Mouse (Mus musculus) embryonic facial prominence, embryonic 11.5 days (tissue): ENCODE measurements at regions not wholly inside any gene's neighbourhood (a gene's known extent, or its start where the extent isn't known, plus 50 kb on each side); places are given as distances from the start of the nearest gene placed in this dataset.

Experiments
- ATAC-seq: fragments of 200-750 bp; cut with Nextera tagmentation; replicated peaks from 2 replicates; pipeline ENCODE4 v1.8.0; 2017; ENCODE audit warnings: low read depth; ENCODE audit not compliant: insufficient number of reproducible peaks, low FRiP score, low TSS enrichment
- DNase-seq: peaks from one replicate; pipeline ENCODE4 v3.0.0-alpha.2; 2015; ENCODE audit warnings: low spot score
- H3K27ac ChIP-seq: fragments of 300-500 bp; sonication (generic); replicated peaks from 2 replicates; pipeline ENCODE4 v1.5.1; 2014; ENCODE audit warnings: mild to moderate bottlenecking, low read depth, low read length, control low read depth
- H3K27me3 ChIP-seq: fragments of 300-500 bp; sonication (generic); 2 replicates; pipeline ENCODE4 v1.6.1; 2014; ENCODE audit warnings: mild to moderate bottlenecking, low read length, moderate library complexity, mixed read lengths; ENCODE audit not compliant: control insufficient read depth, insufficient read depth
- H3K36me3 ChIP-seq: fragments of 300-500 bp; sonication (generic); replicated peaks from 2 replicates; pipeline ENCODE4 v1.6.1; 2014; ENCODE audit warnings: low read depth, mild to moderate bottlenecking, low read length, moderate library complexity, mixed read lengths; ENCODE audit not compliant: control insufficient read depth, insufficient read depth
- H3K4me1 ChIP-seq: fragments of 300-500 bp; sonication (generic); 2 replicates; pipeline ENCODE4 v1.6.1; 2014; ENCODE audit warnings: low read length, mixed read lengths; ENCODE audit not compliant: control insufficient read depth, insufficient read depth
- H3K4me2 ChIP-seq: fragments of 300-500 bp; sonication (generic); 2 replicates; pipeline ENCODE4 v1.6.1; 2014; ENCODE audit warnings: low read depth, mild to moderate bottlenecking, control low read depth, low read length, moderate library complexity
- H3K4me3 ChIP-seq: fragments of 300-500 bp; sonication (generic); 2 replicates; pipeline ENCODE4 v1.5.1; 2014; ENCODE audit warnings: low read depth, low read length, control low read depth
- H3K9ac ChIP-seq: fragments of 300-500 bp; sonication (generic); replicated peaks from 2 replicates; pipeline ENCODE4 v1.6.1; 2014; ENCODE audit warnings: mild to moderate bottlenecking, control low read depth, low read length
- H3K9me3 ChIP-seq: fragments of 300-500 bp; sonication (generic); replicated peaks from 2 replicates; pipeline ENCODE4 v1.6.1; 2016; ENCODE audit warnings: mild to moderate bottlenecking, low read length, inconsistent platforms, mixed read lengths; ENCODE audit not compliant: control insufficient read depth
- WGBS: fragments of 180-500 bp; shearing (Covaris S2); extraction: QIAGEN DNeasy Blood & Tissue Kit; methylation state at CpG from one replicate; pipeline ENCODE4 v1.1.7; 2014; 5-methylcytosine and 5-hydroxymethylcytosine counted together

DNA sequence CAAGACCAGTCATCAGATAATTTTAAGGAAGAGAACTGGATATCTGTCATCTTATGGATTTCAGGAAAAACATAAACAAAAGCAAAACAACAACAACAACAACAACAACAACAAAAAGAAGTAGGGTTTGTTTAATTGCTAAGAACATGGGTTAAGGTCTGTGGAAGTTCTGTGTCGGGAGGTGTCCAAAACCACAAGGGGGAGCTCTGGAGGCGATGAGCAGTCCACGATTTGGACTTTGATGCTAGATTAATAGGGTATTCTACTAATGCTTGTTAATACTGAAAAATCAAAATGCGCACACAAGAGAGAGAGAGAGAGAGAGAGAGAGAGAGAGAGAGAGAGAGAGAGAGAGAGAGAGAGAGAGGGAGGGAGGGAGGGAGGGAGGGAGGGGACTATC, 692.0 kb upstream of the Car10 start:
- peak; percentile 57 for DNase-seq
- Histone ChIP-seq H3K27me3 (no peaks in the 10 kb centered on the region), H3K4me3 (no peak overlapping the region), H3K9me3 (no peaks in the 10 kb centered on the region), H3K36me3 (no peaks in the 10 kb centered on the region), H3K27ac (no peak overlapping the region), H3K4me2 (no peak overlapping the region), H3K9ac (no peak overlapping the region), H3K4me1 (no peaks in the 10 kb centered on the region)
- ATAC-seq = no peak
- WGBS = 6% methylated on average over 3 of the region's 4 CpGs

DNA sequence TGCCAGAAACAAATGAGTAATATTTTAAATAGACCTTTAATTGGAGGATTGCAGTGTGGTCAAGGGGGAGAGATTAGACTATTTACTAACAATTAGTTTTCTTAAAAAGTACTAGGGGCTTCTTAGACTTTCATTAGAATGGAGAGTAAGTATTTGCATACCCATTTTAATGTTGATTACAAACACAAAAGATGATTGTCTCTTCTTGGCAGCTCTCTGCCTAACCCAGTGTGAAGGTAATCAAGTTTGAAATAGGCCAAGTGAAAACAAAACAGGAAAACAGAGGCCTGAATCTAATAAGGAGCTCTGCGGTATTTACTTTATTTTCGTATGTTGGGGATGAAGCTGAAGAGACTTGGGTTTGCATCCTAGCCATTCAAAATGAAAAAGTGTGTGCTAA, 646.5 kb upstream of the Car10 start:
- Histone ChIP-seq H3K9ac (no peak overlapping the region), H3K27me3 (no peaks in the 10 kb centered on the region)

DNA sequence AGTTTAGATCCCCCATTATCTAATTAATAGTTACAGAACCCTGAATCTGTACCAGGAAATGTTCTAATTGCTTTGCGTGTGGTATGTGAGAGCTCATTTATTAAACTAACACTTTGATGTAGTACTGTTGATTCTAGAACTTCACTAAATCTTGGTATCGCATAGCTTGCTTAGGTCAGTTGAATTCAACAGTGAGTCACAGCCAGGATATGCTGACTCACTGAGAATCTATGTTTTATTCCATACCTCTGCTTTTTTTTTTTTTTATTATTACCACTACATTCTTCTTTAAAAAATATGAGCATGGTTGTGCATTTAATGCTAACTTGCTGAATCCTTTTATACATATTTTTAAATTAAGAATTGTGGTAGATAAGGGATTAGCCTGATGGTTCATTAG, 602.5 kb upstream of the Car10 start:
- no peaks in the 10 kb centered on the region for H3K36me3 ChIP-seq
- ATAC-seq (no peak), DNase-seq (no peak)
- 91% methylated on average over 2 of the region's 2 CpGs for WGBS
- H3K9me3 ChIP-seq = no peaks in the 10 kb centered on the region
- H3K9ac ChIP-seq = no peak overlapping the region
- H3K27me3 ChIP-seq = no peaks in the 10 kb centered on the region
- no peak overlapping the region for H3K27ac ChIP-seq
- H3K4me2 ChIP-seq = no peak overlapping the region
- no peaks in the 10 kb centered on the region for H3K4me1 ChIP-seq
- no peak overlapping the region for H3K4me3 ChIP-seq

More for the DNA sequence above, 646.5 kb upstream of the Car10 start:
- Histone ChIP-seq H3K4me2 (no peak overlapping the region), H3K4me3 (no peak overlapping the region), H3K27ac (no peak overlapping the region), H3K36me3 (no peaks in the 10 kb centered on the region), H3K9me3 (no peaks in the 10 kb centered on the region), H3K4me1 (no peaks in the 10 kb centered on the region)
- 46% methylated on average over 2 of the region's 2 CpGs for WGBS
- ATAC-seq = no peak
- no peak for DNase-seq
